8 mouse cellular contexts compared by ENCODE assay signal in the genomic region with DNA sequence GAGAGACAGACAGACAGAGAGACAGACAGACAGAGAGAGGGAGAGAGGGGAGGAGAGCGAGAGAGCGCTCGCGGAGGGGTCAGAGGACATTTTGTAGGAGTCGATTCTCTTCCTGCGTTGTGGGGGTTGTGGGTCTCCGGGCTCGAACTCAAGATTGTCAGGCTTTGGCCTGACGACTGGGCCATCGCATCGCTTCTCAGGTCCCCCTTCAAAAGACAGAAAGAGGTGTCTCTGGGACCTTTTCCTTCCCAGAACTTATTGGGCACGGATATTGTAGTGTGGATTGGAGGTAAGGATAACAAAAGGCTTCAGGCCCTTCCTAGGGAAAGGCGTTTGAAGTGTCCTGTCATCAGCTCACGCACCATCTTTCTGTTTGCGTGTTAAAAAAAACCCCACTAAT. TPM values are rescaled to one million over a fixed set of nuclear protein-coding genes. Genes with fewer than 3 reads are reported as not detected.
DNase-seq lines count a peak whose midpoint lies in the region; ATAC-seq lines count a peak whose summit lies in the region.

No protein-coding gene starts in this region.

- H3K9ac ChIP-seq in hindbrain, embryonic 16.5 days (ENCODE audit: low read depth, low read length), result peak overlapping the region; percentile 88
- H3K9ac ChIP-seq in midbrain, embryonic 13.5 days (replicated peaks), result peak overlapping the region; percentile 93

- DNase-seq in adrenal gland, adult 2 months, result peak; percentile 8
- no peak for DNase-seq in adrenal gland, adult 18-20 months (ENCODE audit: low spot score in 2 of 2)
- DNase-seq in 3T3-L1 (ENCODE audit: low read depth, low spot score), result peak; percentile 50
- peak; percentile 14 for DNase-seq in embryo, embryonic 11 days
- DNase-seq in frontal cortex, postnatal 14 days (ENCODE audit: low spot score in 2 of 2), result no peak
- DNase-seq in right cerebral cortex, postnatal 25 days, result no peak

- H3K4me3 ChIP-seq in hindbrain, embryonic 16.5 days (ENCODE audit: low read length), result peak overlapping the region; percentile 88
- peak overlapping the region; percentile 82 for H3K4me3 ChIP-seq in midbrain, embryonic 13.5 days (replicated peaks)

- no peak for ATAC-seq in hindbrain, embryonic 16.5 days
- no peak for ATAC-seq in midbrain, embryonic 13.5 days

- H3K27me3 ChIP-seq in hindbrain, embryonic 16.5 days (replicated peaks; ENCODE audit: control insufficient read depth, insufficient read depth, low read length), result no peaks in the 10 kb centered on the region
- H3K27me3 ChIP-seq in midbrain, embryonic 13.5 days, result no peaks in the 10 kb centered on the region

- no peak overlapping the region for H3K27ac ChIP-seq in hindbrain, embryonic 16.5 days (ENCODE audit: low read depth, low read length)
- H3K27ac ChIP-seq in midbrain, embryonic 13.5 days, result no peak overlapping the region

- H3K4me1 ChIP-seq in hindbrain, embryonic 16.5 days (ENCODE audit: control insufficient read depth, insufficient read depth, low read depth, low read length), result peaks cover 15% of the 10 kb centered on the region
- peaks cover 20% of the 10 kb centered on the region for H3K4me1 ChIP-seq in midbrain, embryonic 13.5 days (replicated peaks)

- H3K4me2 ChIP-seq in hindbrain, embryonic 16.5 days (ENCODE audit: low read length), result peak overlapping the region; percentile 86
- peak overlapping the region; percentile 98 for H3K4me2 ChIP-seq in midbrain, embryonic 13.5 days (replicated peaks)

- peaks cover 20% of the 10 kb centered on the region for H3K36me3 ChIP-seq in hindbrain, embryonic 16.5 days (ENCODE audit: control insufficient read depth, insufficient read depth, low read length)
- peaks cover 29% of the 10 kb centered on the region for H3K36me3 ChIP-seq in midbrain, embryonic 13.5 days

- H3K9me3 ChIP-seq in hindbrain, embryonic 16.5 days (ENCODE audit: control insufficient read depth, low read length), result no peaks in the 10 kb centered on the region
- no peaks in the 10 kb centered on the region for H3K9me3 ChIP-seq in midbrain, embryonic 13.5 days

- WGBS in hindbrain, embryonic 16.5 days, result 4% methylated on average over 15 of the region's 15 CpGs
- 6% methylated on average over 15 of the region's 15 CpGs for WGBS in midbrain, embryonic 13.5 days

RNA-seq across cellular contexts. Expression of a gene that starts 0.9 kb away (rescaled TPM):
- total RNA-seq in adrenal gland, adult 2 months (2021), result 1 to 10 TPM; 4.2 to 6.8 TPM
- 1.3 and 1.7 TPM in 2 replicates for polyA plus RNA-seq in adrenal gland, adult 2 months (2012; rRNA removed)
- total RNA-seq in adrenal gland, adult 18-20 months (2021), result 1 to 10 TPM; 5.3 to 6.1 TPM
- polyA plus RNA-seq in hindbrain, embryonic 16.5 days (2015; fragmentation: Nextera tagmentation; extraction: Ambion mirVana), result 11.7 and 12.1 TPM in 2 replicates
- 16.0 and 16.9 TPM in 2 replicates for polyA plus RNA-seq in midbrain, embryonic 13.5 days (2015; fragmentation: Nextera tagmentation; extraction: Ambion mirVana)

RNA-seq across cellular contexts. Expression of a gene that starts 1.1 kb away (rescaled TPM):
- total RNA-seq in adrenal gland, adult 2 months (2021), result 10 to 100 TPM; 42.8 to 46.2 TPM
- 1.0 TPM in 2 replicates for polyA plus RNA-seq in adrenal gland, adult 2 months (2012; rRNA removed)
- total RNA-seq in adrenal gland, adult 18-20 months (2021), result 10 to 100 TPM; 39.0 to 48.5 TPM
- polyA plus RNA-seq in hindbrain, embryonic 16.5 days (2015; fragmentation: Nextera tagmentation; extraction: Ambion mirVana), result 26.3 and 29.0 TPM in 2 replicates
- 54.0 and 58.4 TPM in 2 replicates for polyA plus RNA-seq in midbrain, embryonic 13.5 days (2015; fragmentation: Nextera tagmentation; extraction: Ambion mirVana)

Comparison
In these comparisons a context has a peak if more than half of its experiments do, and no peak if none do; other contexts are left out.
1. DNase-seq: peak in adrenal gland, adult 2 months (single experiment), 3T3-L1 (single experiment) and embryo, embryonic 11 days (single experiment); none in adrenal gland, adult 18-20 months (0 of 2), frontal cortex, postnatal 14 days (0 of 2) and right cerebral cortex, postnatal 25 days (single experiment).
2. RNA of a gene that starts 1.1 kb away (polyA plus RNA-seq): 54.0 to 58.4 TPM in midbrain, embryonic 13.5 days and 26.3 to 29.0 TPM in hindbrain, embryonic 16.5 days; 1.0 TPM in adrenal gland, adult 2 months; every median in the first group is over 10 times any median in the second.